Mouse (Mus musculus) monocyte, adult 5-6 weeks (primary cell): ENCODE measurements around the gene Gm13272. TPM values are rescaled to one million over a fixed set of nuclear protein-coding genes. Genes with fewer than 3 reads are reported as not detected.
"Not testable (repeated sequence)": the region's sequence is repeated elsewhere in the genome, so short reads cannot be mapped to it uniquely, and the experiment has no call there.

Source experiments
- ATAC-seq: fragments of 153-309, 156-312 bp; replicated peaks from 2 replicates; pipeline ENCODE4 v1.8.0; 2017; ENCODE audit warnings: mild to moderate bottlenecking; ENCODE audit not compliant: low TSS enrichment, insufficient number of reproducible peaks, severe bottlenecking, poor library complexity, low FRiP score
- total RNA-seq: library from RNA; stranded (forward); fragments of 200-1000, 200-491, 200-594 nt; gene quantifications from 3 replicates; pipeline ENCODE4 v1.2.3, GENCODE M21; 2017

Gm13272 gene
- total RNA-seq, 1 experiment from 2014 or later = not detected

DNA sequence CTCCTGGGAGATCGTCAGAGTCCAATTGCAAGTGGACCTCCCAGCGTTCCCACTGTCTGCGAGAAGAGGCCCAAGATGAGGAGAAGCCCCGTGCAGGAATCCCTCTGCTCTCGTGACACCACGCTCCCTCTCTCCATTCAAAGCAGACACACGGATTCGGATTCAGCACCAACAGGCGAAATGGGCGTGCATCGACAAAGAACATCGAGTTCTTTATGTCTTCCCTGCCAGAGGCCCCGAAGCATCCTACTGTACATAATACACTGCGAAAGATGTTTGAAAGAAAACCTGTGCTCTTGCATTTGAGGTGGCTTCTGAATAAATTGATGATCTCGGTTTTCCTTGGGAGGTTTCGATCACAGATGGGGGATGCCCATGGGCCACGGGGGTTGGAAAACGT lies 670 bp downstream of the Gm13272 start:
- ATAC-seq = not testable (repeated sequence)

- ATAC-seq = not testable (repeated sequence)
These were observed 2.2 kb downstream of the Gm13272 start, which contains the start of gene Ifnz for GRCm38 (mm10) chr4:88781831-88782230. Gene Ifnz, plus strand, starts transcription at chr4:88782131.

GRCm38 (mm10) chr4:88782335-88782734 lies 2.7 kb downstream of the Gm13272 start:
- ATAC-seq = not testable (repeated sequence)

DNA sequence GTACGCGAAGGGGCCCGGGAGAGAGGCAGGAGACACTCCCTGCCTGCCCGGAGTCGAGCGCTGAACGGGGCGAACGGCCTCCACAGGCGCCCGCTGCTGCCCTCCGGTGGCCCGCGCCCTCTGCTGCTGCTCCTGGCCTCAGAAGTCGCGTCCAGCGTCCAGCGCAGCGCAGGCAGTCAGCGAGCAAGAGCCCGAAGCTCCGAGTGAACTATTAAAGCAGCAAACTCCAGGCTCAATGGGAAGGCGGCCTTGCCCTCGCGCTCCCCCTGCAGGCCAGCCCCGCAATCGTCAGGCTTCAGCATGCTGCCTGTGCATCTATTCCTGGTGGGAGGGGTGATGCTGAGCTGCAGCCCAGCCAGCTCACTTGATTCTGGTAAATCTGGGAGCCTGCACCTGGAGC lies 5.8 kb downstream of the Gm13272 start, which contains the start of gene Gm13276:
Gm13276 (plus strand) TSS at position 301 of the 400 bp plus-strand sequence.
- not testable (repeated sequence) for ATAC-seq

DNA sequence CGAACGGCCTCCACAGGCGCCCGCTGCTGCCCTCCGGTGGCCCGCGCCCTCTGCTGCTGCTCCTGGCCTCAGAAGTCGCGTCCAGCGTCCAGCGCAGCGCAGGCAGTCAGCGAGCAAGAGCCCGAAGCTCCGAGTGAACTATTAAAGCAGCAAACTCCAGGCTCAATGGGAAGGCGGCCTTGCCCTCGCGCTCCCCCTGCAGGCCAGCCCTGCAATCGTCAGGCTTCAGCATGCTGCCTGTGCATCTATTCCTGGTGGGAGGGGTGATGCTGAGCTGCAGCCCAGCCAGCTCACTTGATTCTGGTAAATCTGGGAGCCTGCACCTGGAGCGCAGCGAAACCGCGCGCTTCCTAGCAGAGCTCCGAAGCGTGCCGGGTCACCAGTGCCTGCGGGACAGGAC lies 8.8 kb downstream of the Gm13272 start, which contains the start of gene Gm13277:
Gm13277 (plus strand) TSS at position 231 of the 400 bp plus-strand sequence.
- ATAC-seq = not testable (repeated sequence)

GRCm38 (mm10) chr4:88791250-88791649 lies 11.6 kb downstream of the Gm13272 start, which contains the start of gene Gm13278:
Gene Gm13278, plus strand, starts transcription at chr4:88791550.
- not testable (repeated sequence) for ATAC-seq

DNA sequence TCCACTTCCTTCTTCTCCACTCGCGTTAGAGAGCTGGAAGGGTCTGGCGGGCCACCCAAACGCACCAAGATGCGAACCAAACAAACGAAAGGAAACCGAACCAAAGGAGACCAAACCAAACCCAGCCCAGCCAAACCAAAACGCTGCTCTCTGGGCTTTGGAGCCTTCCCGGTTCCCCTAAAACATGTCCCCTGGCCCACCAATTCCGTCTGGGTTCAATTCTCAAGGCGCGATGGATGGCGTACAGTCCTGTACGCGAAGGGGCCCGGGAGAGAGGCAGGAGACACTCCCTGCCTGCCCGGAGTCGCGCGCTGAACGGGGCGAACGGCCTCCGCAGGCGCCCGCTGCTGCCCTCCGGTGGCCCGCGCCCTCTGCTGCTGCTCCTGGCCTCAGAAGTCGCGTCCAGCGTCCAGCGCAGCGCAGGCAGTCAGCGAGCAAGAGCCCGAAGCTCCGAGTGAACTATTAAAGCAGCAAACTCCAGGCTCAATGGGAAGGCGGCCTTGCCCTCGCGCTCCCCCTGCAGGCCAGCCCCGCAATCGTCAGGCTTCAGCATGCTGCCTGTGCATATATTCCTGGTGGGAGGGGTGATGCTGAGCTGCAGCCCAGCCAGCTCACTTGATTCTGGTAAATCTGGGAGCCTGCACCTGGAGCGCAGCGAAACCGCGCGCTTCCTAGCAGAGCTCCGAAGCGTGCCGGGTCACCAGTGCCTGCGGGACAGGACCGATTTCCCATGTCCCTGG lies 14.5 kb downstream of the Gm13272 start, which contains the start of gene Gm13275:
Gm13275 (plus strand) TSS at position 552 of the 740 bp plus-strand sequence.
- not testable (repeated sequence) for ATAC-seq

GRCm38 (mm10) chr4:88797097-88797496 lies 17.4 kb downstream of the Gm13272 start, which contains the start of gene Gm13279:
Gene Gm13279, plus strand, starts transcription at chr4:88797397.
- not testable (repeated sequence) for ATAC-seq

DNA sequence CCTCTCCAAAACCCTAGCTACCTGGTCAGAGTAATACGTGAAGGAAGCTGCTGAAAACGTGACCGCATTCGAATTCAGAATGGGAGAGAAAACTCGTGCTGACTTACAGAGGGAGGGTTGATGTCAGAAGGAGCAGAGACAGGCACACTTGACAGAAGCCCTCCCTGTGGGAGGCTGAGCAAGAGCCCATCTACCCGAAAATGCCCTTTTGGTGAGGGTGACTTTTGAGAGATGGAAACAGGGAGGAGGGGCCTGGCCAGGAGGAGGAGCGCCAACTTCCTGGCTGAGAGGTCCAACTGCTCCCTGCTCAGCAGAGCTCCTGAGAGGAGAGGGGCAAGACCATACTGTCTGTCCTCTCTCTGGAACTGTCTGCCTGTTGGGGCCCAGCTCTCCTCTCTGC lies 19.7 kb downstream of the Gm13272 start, which contains the start of gene Gm13285:
Gm13285 (plus strand) TSS at position 301 of the 400 bp plus-strand sequence.
- not testable (repeated sequence) for ATAC-seq

GRCm38 (mm10) chr4:88802954-88803353 lies 23.3 kb downstream of the Gm13272 start, which contains the start of gene Gm13287:
Gene Gm13287, plus strand, starts transcription at chr4:88803254.
- ATAC-seq = not testable (repeated sequence)

DNA sequence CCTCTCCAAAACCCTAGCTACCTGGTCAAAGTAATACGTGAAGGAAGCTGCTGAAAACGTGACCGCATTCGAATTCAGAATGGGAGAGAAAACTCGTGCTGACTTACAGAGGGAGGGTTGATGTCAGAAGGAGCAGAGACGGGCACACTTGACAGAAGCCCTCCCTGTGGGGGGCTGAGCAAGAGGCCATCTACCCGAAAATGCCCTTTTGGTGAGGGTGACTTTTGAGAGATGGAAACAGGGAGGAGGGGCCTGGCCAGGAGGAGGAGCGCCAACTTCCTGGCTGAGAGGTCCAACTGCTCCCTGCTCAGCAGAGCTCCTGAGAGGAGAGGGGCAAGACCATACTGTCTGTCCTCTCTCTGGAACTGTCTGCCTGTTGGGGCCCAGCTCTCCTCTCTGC lies 25.6 kb downstream of the Gm13272 start, which contains the start of gene Gm13288:
Gm13288 (plus strand) TSS at position 301 of the 400 bp plus-strand sequence.
- not testable (repeated sequence) for ATAC-seq

DNA sequence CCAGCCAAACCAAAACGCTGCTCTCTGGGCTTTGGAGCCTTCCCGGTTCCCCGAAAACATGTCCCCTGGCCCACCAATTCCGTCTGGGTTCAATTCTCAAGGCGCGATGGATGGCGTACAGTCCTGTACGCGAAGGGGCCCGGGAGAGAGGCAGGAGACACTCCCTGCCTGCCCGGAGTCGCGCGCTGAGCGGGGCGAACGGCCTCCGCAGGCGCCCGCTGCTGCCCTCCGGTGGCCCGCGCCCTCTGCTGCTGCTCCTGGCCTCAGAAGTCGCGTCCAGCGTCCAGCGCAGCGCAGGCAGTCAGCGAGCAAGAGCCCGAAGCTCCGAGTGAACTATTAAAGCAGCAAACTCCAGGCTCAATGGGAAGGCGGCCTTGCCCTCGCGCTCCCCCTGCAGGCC lies 26.1 kb downstream of the Gm13272 start:
- ATAC-seq = not testable (repeated sequence)

DNA sequence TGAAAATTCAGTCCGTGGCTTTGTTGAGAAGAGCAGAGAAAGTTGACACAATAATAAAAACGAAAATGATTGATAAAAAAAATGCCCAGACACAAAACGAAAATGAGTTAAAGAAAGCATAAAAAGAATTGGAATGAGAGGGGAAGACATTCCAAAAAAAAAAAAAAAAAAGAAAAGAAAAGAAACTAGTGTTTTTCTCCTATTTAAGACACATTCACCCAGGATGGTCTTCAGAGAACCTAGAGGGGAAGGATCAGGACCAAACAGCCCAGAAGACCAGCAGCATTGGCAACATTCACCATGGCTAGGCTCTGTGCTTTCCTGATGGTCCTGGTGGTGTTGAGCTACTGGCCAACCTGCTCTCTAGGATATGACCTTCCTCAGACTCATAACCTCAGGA lies 36.3 kb downstream of the Gm13272 start, which contains the start of gene Ifna7:
Ifna7 (plus strand) TSS at position 301 of the 400 bp plus-strand sequence.
- no peak for ATAC-seq

- no peak for ATAC-seq
These were observed 40.0 kb downstream of the Gm13272 start, which contains the start of gene Ifna11 for GRCm38 (mm10) chr4:88819659-88820058. Gene Ifna11, plus strand, starts transcription at chr4:88819959.

DNA sequence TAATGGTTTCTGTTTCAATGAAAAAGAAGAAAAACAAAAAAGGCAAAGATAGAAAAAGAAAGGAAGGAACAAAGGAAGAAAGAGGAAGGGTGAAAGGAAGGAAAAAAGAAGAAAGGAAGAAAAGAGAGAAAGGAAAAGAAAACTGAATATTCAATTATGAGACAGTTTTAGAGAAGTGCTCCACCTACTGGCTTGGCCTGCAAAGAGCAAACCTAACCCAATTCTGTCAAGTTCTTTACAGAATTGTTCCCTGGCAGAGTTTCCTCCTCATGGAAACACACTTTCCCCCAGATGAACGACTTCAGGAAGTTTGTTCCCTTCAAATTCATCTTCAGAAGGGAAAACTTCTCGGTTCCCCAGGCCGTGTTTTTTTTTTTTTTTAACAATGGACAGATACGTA lies 43.3 kb downstream of the Gm13272 start:
- ATAC-seq = no peak

DNA sequence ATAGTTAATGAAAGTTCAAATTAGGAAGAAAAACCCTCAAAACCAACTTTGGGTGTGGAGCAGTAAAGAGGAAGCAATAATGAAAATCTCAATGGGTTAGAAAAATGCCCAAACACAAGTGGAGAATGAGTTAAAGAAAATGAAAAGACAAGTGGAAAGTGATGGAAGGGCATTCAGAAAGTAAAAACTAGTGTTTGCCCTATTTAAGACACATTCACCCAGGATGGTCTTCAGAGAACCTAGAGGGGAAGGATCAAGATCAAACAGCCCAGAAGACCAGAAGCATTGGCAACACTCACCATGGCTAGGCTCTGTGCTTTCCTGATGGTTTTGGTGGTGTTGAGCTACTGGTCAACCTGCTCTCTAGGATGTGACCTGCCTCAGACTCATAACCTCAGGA lies 47.5 kb downstream of the Gm13272 start, which contains the start of gene Ifna6:
Ifna6 (plus strand) TSS at position 301 of the 400 bp plus-strand sequence.
- not testable (repeated sequence) for ATAC-seq
